Comparison of ENCODE assay signal across 8 mouse cellular contexts in genomic region chr11:50292190-50292855, GRCm38 (mm10). TPM values are rescaled to one million over a fixed set of nuclear protein-coding genes. Genes with fewer than 3 reads are reported as not detected.
A peak's percentile ranks its signal among the peaks of the same experiment; 100 is the strongest.
DNase-seq lines count a peak whose midpoint lies in the region; ATAC-seq lines count a peak whose summit lies in the region.

Gene Maml1, minus strand, starts transcription at chr11:50292311.

- peak within 1 kb of the TSS; percentile 80 for H3K4me2 ChIP-seq in lung, embryonic 16.5 days (ENCODE audit: low read depth, low read length)

- H3K36me3 ChIP-seq in lung, embryonic 16.5 days (ENCODE audit: control insufficient read depth, insufficient read depth, low read length): peaks cover 22% of the 10 kb centered on the region

- peak within 1 kb of the TSS; percentile 99 for H3K4me3 ChIP-seq in lung, embryonic 16.5 days (ENCODE audit: low read length)

- H3K4me1 ChIP-seq in lung, embryonic 16.5 days (replicated peaks; ENCODE audit: control insufficient read depth, insufficient read depth, low read length): peaks cover 16% of the 10 kb centered on the region

- H3K9me3 ChIP-seq in lung, embryonic 16.5 days (ENCODE audit: control insufficient read depth, low read length): no peaks in the 10 kb centered on the region

- H3K27me3 ChIP-seq in lung, embryonic 16.5 days (ENCODE audit: control insufficient read depth, insufficient read depth, low read depth, low read length): no peaks in the 10 kb centered on the region

- DNase-seq in MEL-GATA-1-ER (ENCODE audit: extremely low read depth, low read depth): peak; percentile 95
- DNase-seq in cerebellum, adult 8-10 months: peak; percentile 96
- peak; percentile 99 for DNase-seq in forelimb bud, embryonic 11.5 days (ENCODE audit: low read depth, low spot score)
- peak; percentile 95 for DNase-seq in layer of hippocampus, adult 9-10 months (ENCODE audit: low spot score)
- DNase-seq in ovary, postnatal 10 days (ENCODE audit: low spot score): peak; percentile 89
- DNase-seq in thymus, postnatal 10 days (ENCODE audit: low spot score in 2 of 2): peak; percentile 94

- WGBS in lung, embryonic 16.5 days: under 1% methylated on average over 45 of the region's 45 CpGs

- peak; percentile 97 to 98 for ATAC-seq in hematopoietic stem cell, adult 5-6 weeks (replicated peaks in 1 of 2; ENCODE audit: insufficient read depth in 1 of 2, low FRiP score in 2 of 2, low TSS enrichment in 1 of 2, low read depth in 1 of 2, poor library complexity in 2 of 2, severe bottlenecking in 2 of 2)
- ATAC-seq in lung, embryonic 16.5 days (ENCODE audit: low read depth): peak; percentile 99

- peak within 1 kb of the TSS; percentile 100 for H3K9ac ChIP-seq in lung, embryonic 16.5 days (ENCODE audit: low read length)

- peak within 1 kb of the TSS; percentile 98 for H3K27ac ChIP-seq in lung, embryonic 16.5 days (ENCODE audit: low read length)

RNA-seq across cellular contexts. Expression of gene Maml1, which starts in this region (rescaled TPM):
- 4.5 and 7.1 TPM in 2 replicates for total RNA-seq in hematopoietic stem cell, adult 5-6 weeks (2017)
- 5.2 and 5.9 TPM in 2 replicates for polyA plus RNA-seq in lung, embryonic 16.5 days (2015; fragmentation: Nextera tagmentation; extraction: Ambion mirVana)

Comparison
In these comparisons a context has a peak if more than half of its experiments do, and no peak if none do; other contexts are left out.
1. Peak in every context shown above with its lines: DNase-seq, ATAC-seq, H3K4me3 ChIP-seq and H3K27ac ChIP-seq.